Mouse (Mus musculus) megakaryocyte progenitor cell, adult 5-6 weeks (primary cell): ENCODE results near the gene Olfr958. TPM values are rescaled to one million over a fixed set of nuclear protein-coding genes. Genes with fewer than 3 reads are reported as not detected.

Experiments
- ATAC-seq: replicated peaks from 2 replicates; pipeline ENCODE4 v1.8.0; 2016; ENCODE audit warnings: mild to moderate bottlenecking, moderate TSS enrichment, inconsistent platforms; ENCODE audit not compliant: poor library complexity
- total RNA-seq, 2 experiments: library from RNA; stranded (forward) in 1 of 2; stranded (reverse) in 1 of 2; fragments of 157-497, 149-512 nt in 1 of 2; fragments of 200-1000 nt in 1 of 2; gene quantifications; 2 replicates each; pipeline versions ENCODE4 v1.2.3 to v1.2.4; 2015 to 2017

Gene Olfr958
- total RNA-seq (2015) (not detected in 2 replicates), total RNA-seq (2017) (not detected in 2 replicates)

GRCm38 (mm10) chr9:39553946-39554345 lies at the start of gene Olfr958:
Gene Olfr958 (minus strand): TSS chr9:39554054.
- ATAC-seq = no peak

- no peak for ATAC-seq
Observed at GRCm38 (mm10) chr9:39603333-39603845, 49.5 kb upstream of the Olfr958 start.

GRCm38 (mm10) chr9:39602536-39603332 lies 48.9 kb upstream of the Olfr958 start:
- ATAC-seq = no peak

- no peak for ATAC-seq
Observed at GRCm38 (mm10) chr9:39577050-39577449, 23.2 kb upstream of the Olfr958 start.

GRCm38 (mm10) chr9:39575469-39575868 lies 21.6 kb upstream of the Olfr958 start, which contains the start of gene Olfr959:
Gene Olfr959 (minus strand): TSS chr9:39575569.
- ATAC-seq = no peak

GRCm38 (mm10) chr9:39558349-39558647 lies 4.4 kb upstream of the Olfr958 start:
- ATAC-seq = no peak

- no peak for ATAC-seq
Observed at GRCm38 (mm10) chr9:39557529-39558348, 3.9 kb upstream of the Olfr958 start.

GRCm38 (mm10) chr9:39550806-39551205 lies 3.0 kb downstream of the Olfr958 start:
- no peak for ATAC-seq

GRCm38 (mm10) chr9:39523616-39524285 lies 30.1 kb downstream of the Olfr958 start:
- ATAC-seq = no peak

GRCm38 (mm10) chr9:39518595-39518994 lies 35.3 kb downstream of the Olfr958 start:
- no peak for ATAC-seq

GRCm38 (mm10) chr9:39515531-39515930 lies 38.3 kb downstream of the Olfr958 start, which contains the start of gene Olfr957:
Gene Olfr957 (minus strand): TSS chr9:39515809.
- no peak for ATAC-seq

GRCm38 (mm10) chr9:39509412-39509811 lies 44.4 kb downstream of the Olfr958 start:
- no peak for ATAC-seq

GRCm38 (mm10) chr9:39508998-39509397 lies 44.9 kb downstream of the Olfr958 start:
- ATAC-seq = peak; percentile 74

Other genes with a start within 250 kb of the Olfr958 start
- not detected in 2 replicates for gene Olfr948, start 228.0 kb downstream of the Olfr958 start, total RNA-seq (2015)
- gene Olfr948, start 228.0 kb downstream of the Olfr958 start, total RNA-seq (2017) = not detected in 2 replicates
- gene Olfr951, start 166.6 kb downstream of the Olfr958 start, total RNA-seq (2015) = not detected in 2 replicates
- gene Olfr951, start 166.6 kb downstream of the Olfr958 start, total RNA-seq (2017) = not detected in 2 replicates
- gene Olfr952, start 126.9 kb downstream of the Olfr958 start, total RNA-seq (2015) = not detected in 2 replicates
- not detected in 2 replicates for gene Olfr952, start 126.9 kb downstream of the Olfr958 start, total RNA-seq (2017)
- not detected in 2 replicates for gene Olfr954, start 97.4 kb downstream of the Olfr958 start, total RNA-seq (2015)
- gene Olfr954, start 97.4 kb downstream of the Olfr958 start, total RNA-seq (2017) = not detected in 2 replicates
- not detected in 2 replicates for gene Olfr955, start 82.1 kb downstream of the Olfr958 start, total RNA-seq (2015)
- gene Olfr955, start 82.1 kb downstream of the Olfr958 start, total RNA-seq (2017) = not detected in 2 replicates
- not detected in 2 replicates for gene Olfr44, start 60.1 kb downstream of the Olfr958 start, total RNA-seq (2015)
- not detected in 2 replicates for gene Olfr44, start 60.1 kb downstream of the Olfr958 start, total RNA-seq (2017)
- gene Olfr957, start 38.2 kb downstream of the Olfr958 start, total RNA-seq (2015) = not detected in 2 replicates
- not detected in 2 replicates for gene Olfr957, start 38.2 kb downstream of the Olfr958 start, total RNA-seq (2017)
- gene Olfr959, start 21.5 kb upstream of the Olfr958 start, total RNA-seq (2015) = not detected in 2 replicates
- gene Olfr959, start 21.5 kb upstream of the Olfr958 start, total RNA-seq (2017) = not detected in 2 replicates
- gene AW551984, start 50.3 kb upstream of the Olfr958 start, total RNA-seq (2015) = not detected in 2 replicates
- not detected in 2 replicates for gene AW551984, start 50.3 kb upstream of the Olfr958 start, total RNA-seq (2017)
- gene Olfr148, start 56.6 kb upstream of the Olfr958 start, total RNA-seq (2015) = not detected in 2 replicates
- not detected in 2 replicates for gene Olfr148, start 56.6 kb upstream of the Olfr958 start, total RNA-seq (2017)
- not detected in 2 replicates for gene Olfr960, start 67.3 kb upstream of the Olfr958 start, total RNA-seq (2015)
- gene Olfr960, start 67.3 kb upstream of the Olfr958 start, total RNA-seq (2017) = not detected in 2 replicates
- gene Olfr961, start 91.0 kb upstream of the Olfr958 start, total RNA-seq (2015) = not detected in 2 replicates
- gene Olfr961, start 91.0 kb upstream of the Olfr958 start, total RNA-seq (2017) = not detected in 2 replicates
- not detected in 2 replicates for gene Olfr963, start 113.2 kb upstream of the Olfr958 start, total RNA-seq (2015)
- gene Olfr963, start 113.2 kb upstream of the Olfr958 start, total RNA-seq (2017) = not detected in 2 replicates
- not detected in 2 replicates for gene Olfr149, start 153.1 kb upstream of the Olfr958 start, total RNA-seq (2015)
- gene Olfr149, start 153.1 kb upstream of the Olfr958 start, total RNA-seq (2017) = not detected in 2 replicates
- not detected in 2 replicates for gene Olfr965, start 157.3 kb upstream of the Olfr958 start, total RNA-seq (2015)
- gene Olfr965, start 157.3 kb upstream of the Olfr958 start, total RNA-seq (2017) = not detected in 2 replicates
- gene Olfr150, start 176.9 kb upstream of the Olfr958 start, total RNA-seq (2015) = not detected in 2 replicates
- gene Olfr150, start 176.9 kb upstream of the Olfr958 start, total RNA-seq (2017) = not detected in 2 replicates
- not detected in 2 replicates for gene Olfr967, start 192.2 kb upstream of the Olfr958 start, total RNA-seq (2015)
- gene Olfr967, start 192.2 kb upstream of the Olfr958 start, total RNA-seq (2017) = not detected in 2 replicates
- gene Olfr968, start 229.2 kb upstream of the Olfr958 start, total RNA-seq (2015) = not detected in 2 replicates
- not detected in 2 replicates for gene Olfr968, start 229.2 kb upstream of the Olfr958 start, total RNA-seq (2017)
- not detected in 2 replicates for gene Olfr969, start 236.9 kb upstream of the Olfr958 start, total RNA-seq (2015)
- gene Olfr969, start 236.9 kb upstream of the Olfr958 start, total RNA-seq (2017) = not detected in 2 replicates